Mouse (Mus musculus) small intestine, adult 2 months (tissue): ENCODE measurements around the gene Rbm8a2.

Experiments
- CTCF ChIP-seq: fragments of 200-500 bp; IDR thresholded peaks from 2 replicates; pipeline ENCODE4 v1.5.1; 2012; ENCODE audit warnings: low read depth, mild to moderate bottlenecking, control low read depth, inconsistent platforms, low read length, moderate library complexity, mixed read lengths; ENCODE audit not compliant: insufficient replicate concordance, insufficient read length; ENCODE audit errors: extremely low read depth
- POLR2A ChIP-seq: fragments of 200-500 bp; IDR thresholded peaks from 2 replicates; pipeline ENCODE4 v1.6.1; 2012; ENCODE audit warnings: low read depth, mild to moderate bottlenecking, control low read depth, inconsistent platforms, low read length, moderate library complexity

DNA sequence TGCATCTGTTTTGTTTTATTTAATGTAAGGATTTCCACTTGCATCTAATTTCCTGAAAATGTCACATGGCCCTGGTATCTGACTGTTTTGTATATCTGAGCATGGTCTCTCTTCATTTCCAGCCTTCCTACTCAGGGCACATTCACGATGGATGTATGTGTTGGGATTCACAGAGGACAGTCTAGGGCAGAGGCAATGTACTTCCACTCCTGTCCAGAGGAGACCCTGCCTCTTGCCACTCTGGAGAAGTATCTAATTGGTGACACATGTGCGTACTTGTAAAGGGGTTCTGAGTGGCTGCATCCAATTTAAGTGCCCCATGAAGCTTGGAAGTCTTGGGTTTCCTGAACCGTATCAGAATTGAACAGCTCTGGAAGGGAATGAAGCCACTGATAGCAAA, 28.5 kb downstream of the Rbm8a2 start:
- TF ChIP-seq CTCF (no peak), POLR2A (no peak)
